20 mouse cellular contexts compared by ENCODE assay signal in genomic region chr13:107087355-107087754, GRCm38 (mm10).
DNase-seq lines count a peak whose midpoint lies in the region; ATAC-seq lines count a peak whose summit lies in the region.
"Had no signal": no experiment of that assay in that cellular context is flagged by ENCODE, and none has a peak within 500 bp of the region (broad histone marks: within the 10 kb centered on the region; RNA-seq: fewer than 3 reads in every experiment).

No protein-coding gene starts in this region.

- H3K4me2 ChIP-seq in liver, embryonic 12.5 days, result peak overlapping the region; percentile 18; the same call in 1 of the 2 replicates
- H3K4me2 ChIP-seq: limb, embryonic 13.5 days; lung, embryonic 14.5 days; midbrain, embryonic 11.5 days; neural tube, embryonic 15.5 days had no signal

- peak overlapping the region; percentile 81 for H3K27ac ChIP-seq in liver, embryonic 12.5 days
- H3K27ac ChIP-seq: layer of hippocampus, adult 2 months; limb, embryonic 13.5 days; neural tube, embryonic 15.5 days had no signal

- H3K9me3 ChIP-seq in liver, embryonic 12.5 days (replicated peaks), result no peaks in the 10 kb centered on the region
- H3K9me3 ChIP-seq: limb, embryonic 13.5 days; neural tube, embryonic 15.5 days had no signal

- 50% methylated on average over 6 of the region's 6 CpGs for WGBS in liver, embryonic 12.5 days (ENCODE audit: insufficient replicate concordance)

- H3K27me3 ChIP-seq in liver, embryonic 12.5 days (replicated peaks), result no peaks in the 10 kb centered on the region
- H3K27me3 ChIP-seq: limb, embryonic 13.5 days; neural tube, embryonic 15.5 days had no signal

- no peak overlapping the region for H3K4me3 ChIP-seq in liver, embryonic 12.5 days
- H3K4me3 ChIP-seq: layer of hippocampus, adult 2 months; limb, embryonic 13.5 days; neural tube, embryonic 15.5 days had no signal

- peak; percentile 26 for DNase-seq in embryo, embryonic 11 days
- no peak for DNase-seq in embryo, embryonic 10.5 days (ENCODE audit: low spot score)
- DNase-seq in c-Kit-positive CD71-positive TER-119-negative erythroid progenitor cells, embryonic 14.5 days (ENCODE audit: low read depth), result peak; percentile 65
- no peak for DNase-seq in layer of hippocampus, postnatal 36 days
- no peak for DNase-seq in lung, postnatal 36 days
- DNase-seq in ovary, postnatal 36 days (ENCODE audit: low spot score), result no peak
- DNase-seq: cerebellum, adult 18-20 months; cerebellum, postnatal 14 days; gastrocnemius, postnatal 36 days; kidney, postnatal 25 days; lung, embryonic 14.5 days; lung, postnatal 4 days had no signal

- peaks cover 28% of the 10 kb centered on the region for H3K4me1 ChIP-seq in liver, embryonic 12.5 days
- H3K4me1 ChIP-seq: neural tube, embryonic 15.5 days had no signal

- peak; percentile 92 for ATAC-seq in liver, embryonic 12.5 days
- peak; percentile 79 for ATAC-seq in megakaryocyte progenitor cell, adult 5-6 weeks (replicated peaks; ENCODE audit: poor library complexity)
- ATAC-seq: hindbrain, embryonic 16.5 days; intestine, postnatal 0 days had no signal

- H3K36me3 ChIP-seq in liver, embryonic 12.5 days, result peaks cover 12% of the 10 kb centered on the region
- H3K36me3 ChIP-seq: limb, embryonic 13.5 days; neural tube, embryonic 15.5 days had no signal

- 0 out of 2 replicates have a peak overlapping the region, but pooled peaks have one; percentile 3 for H3K9ac ChIP-seq in liver, embryonic 12.5 days
- H3K9ac ChIP-seq: limb, embryonic 13.5 days; lung, embryonic 14.5 days; neural tube, embryonic 15.5 days had no signal

Comparison
In these comparisons a context has a peak if more than half of its experiments do, and no peak if none do; other contexts are left out.
1. DNase-seq: peak in embryo, embryonic 11 days (single experiment) and c-Kit-positive CD71-positive TER-119-negative erythroid progenitor cells, embryonic 14.5 days (single experiment); none in embryo, embryonic 10.5 days (single experiment), layer of hippocampus, postnatal 36 days (0 of 2), lung, postnatal 36 days (single experiment) and ovary, postnatal 36 days (single experiment).